Mouse (Mus musculus) induced T-regulatory cell, adult 2 months (primary cell): ENCODE results near the gene Ms4a10.

Experiments
- DNase-seq: peaks from one replicate; pipeline ENCODE4 v3.0.0-alpha.2; 2012; ENCODE audit warnings: low read depth

Ms4a10 gene

DNA sequence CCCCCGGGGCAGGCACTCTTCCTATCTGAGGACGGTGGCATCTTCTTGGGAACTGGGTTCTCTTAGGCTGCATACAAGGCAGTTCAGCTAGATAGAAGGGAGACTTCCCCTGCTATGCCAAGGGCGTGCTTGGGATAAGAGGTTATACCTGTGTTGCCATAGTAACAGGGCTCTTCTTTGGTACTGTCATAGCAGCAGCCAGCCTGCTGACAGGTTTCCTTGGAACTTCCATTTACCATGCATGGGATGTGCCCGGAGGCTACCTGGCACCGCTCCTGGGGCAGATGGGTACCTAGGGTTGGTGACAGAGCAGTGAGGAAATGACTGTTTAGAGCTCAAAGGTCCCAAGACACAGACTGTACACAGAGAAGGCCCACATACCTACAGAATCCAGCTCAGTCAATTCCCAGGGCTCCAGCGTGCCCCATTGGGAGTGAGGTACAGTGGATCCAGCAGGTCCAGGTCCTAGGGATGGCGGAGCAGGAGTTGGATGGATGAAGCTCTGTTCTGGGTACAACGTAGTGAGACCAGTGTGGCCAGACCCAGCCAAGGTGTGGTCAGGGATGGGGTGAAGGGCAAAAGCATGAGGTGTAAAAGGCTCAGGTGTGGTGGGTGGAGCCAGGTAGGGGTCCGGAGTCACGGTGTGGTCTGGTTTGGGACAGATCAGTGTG is 56.0 kb downstream of the Ms4a10 start:
- DNase-seq: no peak

- DNase-seq: no peak
Measured at GRCm38 (mm10) chr19:10916506-10916905, 58.0 kb downstream of the Ms4a10 start.

DNA sequence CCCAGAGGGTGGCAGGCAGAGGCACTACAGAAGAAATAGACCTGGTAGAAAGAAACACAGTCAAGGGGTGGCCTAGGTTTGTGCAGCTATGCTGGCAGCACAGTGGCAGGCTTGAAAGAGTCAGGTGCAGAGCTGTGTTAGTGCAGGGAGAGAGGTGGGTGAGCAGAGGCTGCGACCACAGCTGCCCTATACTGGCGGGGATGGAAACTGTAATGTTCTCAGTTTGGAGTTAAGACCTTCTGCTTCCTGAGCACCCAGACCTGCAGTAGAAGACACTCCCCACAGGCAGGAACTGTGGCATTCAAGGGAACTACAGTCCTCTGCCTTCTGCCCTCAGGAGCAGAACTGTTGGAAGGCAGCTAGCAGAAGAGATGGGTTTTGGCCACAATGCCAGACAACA is 59.6 kb downstream of the Ms4a10 start:
- no peak for DNase-seq

DNA sequence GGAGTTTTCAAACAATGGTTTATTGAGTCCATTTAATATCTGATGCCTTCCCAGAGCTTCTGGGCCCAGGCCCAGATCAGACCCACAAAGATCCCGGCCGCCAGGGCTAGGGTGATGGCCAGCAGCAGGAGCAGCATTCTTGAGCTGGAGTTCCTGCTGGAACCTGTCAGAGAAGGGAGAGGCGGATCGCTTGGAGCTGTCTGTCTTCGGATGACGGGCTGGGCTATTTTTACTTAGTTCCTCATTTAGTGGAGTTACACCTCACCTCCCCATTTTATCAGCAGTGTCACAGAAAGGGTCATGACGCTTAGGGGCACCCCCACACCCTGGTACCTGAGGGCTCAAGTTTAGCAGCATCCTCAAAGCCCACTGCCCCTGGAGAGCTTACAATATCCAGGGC is 60.2 kb downstream of the Ms4a10 start:
- DNase-seq: no peak
